Mouse (Mus musculus) bone marrow macrophage, adult 2 months (primary cell): ENCODE measurements around the gene Trit1.

Experiments used
- CTCF ChIP-seq: IDR thresholded peaks from 2 replicates; pipeline ENCODE4 v1.5.1; 2012; ENCODE audit warnings: low read depth, mild to moderate bottlenecking, low read length, moderate library complexity
- POLR2A ChIP-seq: IDR thresholded peaks from 2 replicates; pipeline ENCODE4 v1.6.1; 2012; ENCODE audit warnings: mild to moderate bottlenecking, low read depth, low read length, borderline replicate concordance

DNA sequence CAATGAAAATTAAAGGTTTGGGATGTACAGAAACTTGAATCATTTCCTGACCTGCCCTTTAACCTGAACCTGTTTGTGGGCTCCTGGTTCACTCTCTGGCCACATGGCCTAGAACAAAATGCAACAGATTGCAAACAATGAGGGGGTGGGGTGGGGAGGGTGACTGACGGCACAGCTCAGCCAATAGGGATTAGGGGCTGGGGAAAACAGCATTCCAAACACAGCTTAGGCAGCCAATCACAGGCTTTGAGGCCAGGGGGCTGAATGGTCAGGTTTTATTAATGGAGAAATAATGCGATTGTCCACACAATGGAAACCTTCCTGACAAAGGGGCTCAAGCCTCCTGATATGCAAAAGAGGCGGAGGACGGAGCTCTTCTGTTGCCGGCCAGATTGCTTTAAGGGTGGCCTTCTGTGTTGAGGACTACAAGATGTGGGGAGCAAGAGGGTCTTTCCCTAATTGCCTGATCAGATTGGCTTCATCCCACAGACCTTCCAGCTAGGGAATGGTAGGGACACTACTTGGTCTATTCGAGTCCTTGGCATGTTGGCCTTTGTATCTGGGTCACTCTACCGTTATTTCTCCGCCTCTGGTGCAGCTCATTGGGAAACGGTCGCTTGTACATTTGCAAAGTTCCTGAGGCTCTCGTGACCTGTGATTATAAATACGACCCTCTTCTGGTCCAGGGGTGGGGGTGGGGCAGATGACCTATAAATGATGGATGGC is 17.7 kb upstream of the Trit1 start:
- TF ChIP-seq POLR2A (no peak), CTCF (no peak)
